Mouse (Mus musculus): Measurements from ENCODE around the gene Ankrd10. TPM values are rescaled to one million over a fixed set of nuclear protein-coding genes. Genes with fewer than 3 reads are reported as not detected.

Ankrd10 gene
- total RNA-seq, 2 experiments from 2014 or later, result 27.2 to 37.5 TPM

Other genes with a start within 250 kb of the Ankrd10 start
- gene Rab20, start 157.0 kb downstream of the Ankrd10 start, total RNA-seq (2015), result 2.5 and 3.5 TPM in 2 replicates
- gene Rab20, start 157.0 kb downstream of the Ankrd10 start, total RNA-seq (2017), result 3.3 and 7.7 TPM in 2 replicates
- gene Naxd, start 138.3 kb downstream of the Ankrd10 start, total RNA-seq (2015), result 39.8 and 53.9 TPM in 2 replicates
- gene Naxd, start 138.3 kb downstream of the Ankrd10 start, total RNA-seq (2017), result 45.7 and 58.1 TPM in 2 replicates
- 17.2 and 20.7 TPM in 2 replicates for gene Cars2, start 85.0 kb downstream of the Ankrd10 start, total RNA-seq (2015)
- 23.3 and 25.5 TPM in 2 replicates for gene Cars2, start 85.0 kb downstream of the Ankrd10 start, total RNA-seq (2017)
- gene Ing1, start 80.2 kb downstream of the Ankrd10 start, total RNA-seq (2015), result 42.5 and 42.9 TPM in 2 replicates
- gene Ing1, start 80.2 kb downstream of the Ankrd10 start, total RNA-seq (2017), result 47.4 and 55.3 TPM in 2 replicates
- not detected in 2 replicates for gene 1700016D06Rik, start 65.3 kb upstream of the Ankrd10 start, total RNA-seq (2015)
- not detected in 2 replicates for gene 1700016D06Rik, start 65.3 kb upstream of the Ankrd10 start, total RNA-seq (2017)
- 39.5 and 48.5 TPM in 2 replicates for gene Arhgef7, start 92.0 kb upstream of the Ankrd10 start, total RNA-seq (2015)
- 25.0 and 27.0 TPM in 2 replicates for gene Arhgef7, start 92.0 kb upstream of the Ankrd10 start, total RNA-seq (2017)
- not detected in 2 replicates for gene Tex29, start 204.7 kb upstream of the Ankrd10 start, total RNA-seq (2015)
- gene Tex29, start 204.7 kb upstream of the Ankrd10 start, total RNA-seq (2017), result not detected in 2 replicates

All from megakaryocyte, adult 5-6 weeks (primary cell).